Mouse (Mus musculus) T-cell, adult 66 days (primary cell): ENCODE measurements around the gene Plxdc1. TPM values are rescaled to one million over a fixed set of nuclear protein-coding genes. Genes with fewer than 3 reads are reported as not detected.

Experiments
- total RNA-seq, 2 experiments: library from RNA; stranded (reverse); gene quantifications; 3 replicates in 1 of 2; 4 replicates in 1 of 2; pipeline ENCODE4 v1.2.4; 2023

Gene Plxdc1
- total RNA-seq: 1 to 10 TPM; 1.6 to 2.8 TPM

GRCm38 (mm10) chr11:97985727-97986677 lies at the start of gene Plxdc1:
Plxdc1 (minus strand) TSS chr11:97986444.

GRCm38 (mm10) chr11:98026570-98027296 lies 40.5 kb upstream of the Plxdc1 start, which contains the start of gene Rpl19:
Rpl19 (plus strand) TSS chr11:98026710.

GRCm38 (mm10) chr11:98022555-98023371 lies 36.5 kb upstream of the Plxdc1 start, which contains the start of gene Cacnb1:
Cacnb1 (minus strand) TSS chr11:98023034.

GRCm38 (mm10) chr11:97995564-97996288 lies 9.5 kb upstream of the Plxdc1 start, which contains the start of gene Arl5c:
Arl5c (minus strand) TSS chr11:97996181.

GRCm38 (mm10) chr11:97883918-97884600 lies 102.2 kb downstream of the Plxdc1 start, which contains the start of gene Fbxo47:
Fbxo47 (minus strand) TSS chr11:97884154.

Other genes starting within 250 kb of the Plxdc1 start
- gene Pip4k2b, start 241.7 kb downstream of the Plxdc1 start, total RNA-seq: 10 to 100 TPM; 65.7 to 67.5 TPM
- gene Cwc25, start 219.9 kb downstream of the Plxdc1 start, total RNA-seq: 10 to 100 TPM; 42.1 to 43.6 TPM
- gene 1700001P01Rik, start 210.5 kb downstream of the Plxdc1 start, total RNA-seq: 1 to 10 TPM in 1 of 2 experiments, not detected in 1; 2.7 TPM
- 1,000 to 10,000 TPM; 2,425 to 2,559 TPM for gene Rpl23, start 204.0 kb downstream of the Plxdc1 start, total RNA-seq
- 100 to 1,000 TPM; 155 to 156 TPM for gene Lasp1, start 187.4 kb downstream of the Plxdc1 start, total RNA-seq
- 1 to 10 TPM; 2.5 to 4.0 TPM for gene B230217C12Rik, start 145.7 kb downstream of the Plxdc1 start, total RNA-seq
- gene Fbxo47, start 102.3 kb downstream of the Plxdc1 start, total RNA-seq: under 1 TPM; 0.44 to 0.86 TPM
- 10 to 100 TPM; 73.4 to 75.4 TPM for gene Arl5c, start 9.7 kb upstream of the Plxdc1 start, total RNA-seq
- gene Cacnb1, start 36.6 kb upstream of the Plxdc1 start, total RNA-seq: 10 to 100 TPM; 26.4 to 32.3 TPM
- gene Rpl19, start 40.3 kb upstream of the Plxdc1 start, total RNA-seq: 1,000 to 10,000 TPM; 2,560 to 2,813 TPM
- gene Stac2, start 67.0 kb upstream of the Plxdc1 start, total RNA-seq: under 1 TPM; 0.52 to 0.71 TPM
- gene Fbxl20, start 164.0 kb upstream of the Plxdc1 start, total RNA-seq: 10 to 100 TPM; 47.0 to 47.5 TPM
- gene Med1, start 206.8 kb upstream of the Plxdc1 start, total RNA-seq: 10 to 100 TPM; 76.9 to 80.2 TPM
- 100 to 1,000 TPM; 108 to 113 TPM for gene Cdk12, start 216.6 kb upstream of the Plxdc1 start, total RNA-seq